Mouse (Mus musculus) G1E (cell line): ENCODE results near the gene Srpk1.

ENCODE experiments used
- CTCF ChIP-seq: IDR thresholded peaks from 2 replicates; pipeline ENCODE4 v1.5.1; 2012; ENCODE audit warnings: low read depth, low read length, inconsistent platforms, mixed read lengths
- GATA1 ChIP-seq: IDR thresholded peaks from 2 replicates; pipeline ENCODE4 v1.6.1; 2012; ENCODE audit warnings: borderline replicate concordance, low read length, inconsistent platforms, mixed read lengths
- GATA2 ChIP-seq: IDR thresholded peaks from 2 replicates; pipeline ENCODE4 v1.6.1; 2012; ENCODE audit warnings: low read depth, low read length, inconsistent platforms, borderline replicate concordance
- POLR2AphosphoS5 ChIP-seq: IDR thresholded peaks from 2 replicates; pipeline ENCODE4 v1.6.1; 2012; ENCODE audit warnings: low read depth, low read length, inconsistent platforms; ENCODE audit not compliant: insufficient replicate concordance
- TAL1 ChIP-seq: conservative IDR thresholded peaks from 2 replicates; pipeline ENCODE4 v1.6.1; 2012; ENCODE audit warnings: low read depth, low read length, inconsistent platforms, mixed read lengths

DNA sequence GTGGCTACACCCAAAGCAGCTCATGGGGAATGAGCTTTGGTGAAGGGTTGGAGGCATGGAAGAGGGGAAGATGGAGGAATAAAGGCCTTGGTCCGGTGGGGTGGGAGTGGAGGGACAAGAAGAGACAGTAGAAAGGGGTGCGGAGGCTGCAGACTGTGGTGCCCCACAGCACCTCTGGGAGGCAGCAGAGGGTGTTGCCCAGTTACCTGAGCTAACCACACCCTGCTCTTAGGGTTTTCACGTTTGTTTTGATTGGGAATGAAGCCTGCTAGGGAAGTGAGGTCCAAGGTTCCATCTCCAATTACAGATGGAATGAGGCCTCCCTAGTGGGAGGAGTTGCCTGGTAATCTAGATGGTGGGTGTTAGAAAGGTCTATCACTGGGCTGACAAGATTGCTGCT lies 6.6 kb upstream of the Srpk1 start:
- no peak for TF ChIP-seq CTCF
- no peak for TF ChIP-seq GATA1
- no peak for TF ChIP-seq POLR2AphosphoS5
- no peak for TF ChIP-seq TAL1
- TF ChIP-seq GATA2 = no peak
